Mouse (Mus musculus) yolk sac, embryonic 10.5 days (tissue): ENCODE results near the gene Ksr2.

Experiments
- DNase-seq: peaks from one replicate; pipeline ENCODE4 v3.0.0-alpha.2; 2017; ENCODE audit warnings: low spot score

The Ksr2 gene

GRCm38 (mm10) chr5:117530991-117531390 is 117.2 kb downstream of the Ksr2 start:
- DNase-seq, result no peak

- no peak for DNase-seq
Measured at GRCm38 (mm10) chr5:117539221-117539620, 125.4 kb downstream of the Ksr2 start.

- no peak for DNase-seq
Measured at GRCm38 (mm10) chr5:117541654-117542053, 127.9 kb downstream of the Ksr2 start.

- DNase-seq, result no peak
Measured at GRCm38 (mm10) chr5:117546694-117547268, 133.0 kb downstream of the Ksr2 start.

GRCm38 (mm10) chr5:117550992-117551391 is 137.2 kb downstream of the Ksr2 start:
- no peak for DNase-seq

GRCm38 (mm10) chr5:117552096-117552495 is 138.3 kb downstream of the Ksr2 start:
- no peak for DNase-seq

- DNase-seq, result no peak
Measured at GRCm38 (mm10) chr5:117554505-117554904, 140.7 kb downstream of the Ksr2 start.

GRCm38 (mm10) chr5:117556570-117556969 is 142.8 kb downstream of the Ksr2 start:
- no peak for DNase-seq

GRCm38 (mm10) chr5:117561080-117561479 is 147.3 kb downstream of the Ksr2 start:
- no peak for DNase-seq

GRCm38 (mm10) chr5:117566051-117566665 is 152.4 kb downstream of the Ksr2 start:
- no peak for DNase-seq

GRCm38 (mm10) chr5:117569190-117569795 is 155.5 kb downstream of the Ksr2 start:
- no peak for DNase-seq

- DNase-seq, result no peak
Measured at GRCm38 (mm10) chr5:117572428-117572827, 158.6 kb downstream of the Ksr2 start.

GRCm38 (mm10) chr5:117574894-117575293 is 161.1 kb downstream of the Ksr2 start:
- DNase-seq, result no peak

GRCm38 (mm10) chr5:117577598-117577997 is 163.8 kb downstream of the Ksr2 start:
- no peak for DNase-seq

- DNase-seq, result no peak
Measured at GRCm38 (mm10) chr5:117581711-117582110, 167.9 kb downstream of the Ksr2 start.

GRCm38 (mm10) chr5:117584428-117584827 is 170.6 kb downstream of the Ksr2 start:
- DNase-seq, result no peak

GRCm38 (mm10) chr5:117589266-117589665 is 175.5 kb downstream of the Ksr2 start:
- no peak for DNase-seq

GRCm38 (mm10) chr5:117593273-117593672 is 179.5 kb downstream of the Ksr2 start:
- no peak for DNase-seq

GRCm38 (mm10) chr5:117596803-117597202 is 183.0 kb downstream of the Ksr2 start:
- DNase-seq, result no peak

- no peak for DNase-seq
Measured at GRCm38 (mm10) chr5:117602026-117602425, 188.2 kb downstream of the Ksr2 start.

GRCm38 (mm10) chr5:117607761-117608309 is 194.0 kb downstream of the Ksr2 start:
- no peak for DNase-seq

GRCm38 (mm10) chr5:117614331-117615024 is 200.7 kb downstream of the Ksr2 start:
- peak; percentile 50 for DNase-seq

- no peak for DNase-seq
Measured at GRCm38 (mm10) chr5:117620292-117620691, 206.5 kb downstream of the Ksr2 start.
